ENCODE assay signal across 9 mouse cellular contexts in the genomic region with DNA sequence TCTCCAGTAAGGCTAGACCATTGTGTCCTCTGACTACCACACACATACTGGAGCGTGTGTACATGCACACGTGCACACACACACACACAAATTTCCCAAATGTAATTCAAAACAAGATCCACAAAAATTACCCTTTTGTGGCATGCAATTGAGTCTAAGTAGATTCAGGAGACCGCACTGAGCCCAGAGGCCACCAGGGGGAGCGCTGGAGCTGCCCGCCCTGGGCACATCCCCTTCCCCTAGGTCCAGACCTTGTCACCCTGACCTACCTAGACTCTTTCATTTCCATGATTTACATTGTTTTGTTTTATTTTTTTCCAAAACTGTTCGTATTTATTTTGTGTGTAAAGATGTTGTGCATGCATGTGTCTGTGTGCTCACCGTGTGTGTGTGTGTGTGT. TPM values are rescaled to one million over a fixed set of nuclear protein-coding genes. Genes with fewer than 3 reads are reported as not detected.
DNase-seq lines count a peak whose midpoint lies in the region; ATAC-seq and TF ChIP-seq lines count a peak whose summit lies in the region.
"Had no signal": no experiment of that assay in that cellular context is flagged by ENCODE, and none has a peak within 500 bp of the region (broad histone marks: within the 10 kb centered on the region; RNA-seq: fewer than 3 reads in every experiment).

No protein-coding gene starts in this region.

- peak; percentile 47 for DNase-seq in hindbrain, postnatal 0 days (ENCODE audit: low spot score)
- DNase-seq in B cell, adult 2 months, result peak; percentile 85 to 86
- DNase-seq in R1 (ENCODE audit: low read depth, low spot score), result peak; percentile 72
- DNase-seq in embryo, embryonic 10 days (ENCODE audit: low spot score), result peak; percentile 48
- DNase-seq in limb, embryonic 10.5 days (ENCODE audit: low spot score), result peak; percentile 72
- DNase-seq in retina, postnatal 1 day, result peak; percentile 66
- no peak for DNase-seq in right cerebral cortex, adult 18-20 months

- H3K9me3 ChIP-seq in hindbrain, postnatal 0 days (ENCODE audit: low read length), result no peaks in the 10 kb centered on the region
- no peaks in the 10 kb centered on the region for H3K9me3 ChIP-seq in hindbrain, embryonic 13.5 days
- no peaks in the 10 kb centered on the region for H3K9me3 ChIP-seq in limb, embryonic 10.5 days (replicated peaks)
- H3K9me3 ChIP-seq: limb, embryonic 12.5 days had no signal

- ATAC-seq in hindbrain, postnatal 0 days, result no peak
- ATAC-seq in hindbrain, embryonic 13.5 days (ENCODE audit: low FRiP score), result no peak

- 9% methylated on average over 7 of the region's 7 CpGs for WGBS in hindbrain, postnatal 0 days
- 5% methylated on average over 7 of the region's 7 CpGs for WGBS in hindbrain, embryonic 13.5 days
- 8% methylated on average over 7 of the region's 7 CpGs for WGBS in limb, embryonic 10.5 days

- no peak overlapping the region for H3K9ac ChIP-seq in hindbrain, postnatal 0 days (replicated peaks; ENCODE audit: low read length)
- no peak overlapping the region for H3K9ac ChIP-seq in hindbrain, embryonic 13.5 days
- H3K9ac ChIP-seq: limb, embryonic 12.5 days had no signal

- peak; percentile 78 for TF ChIP-seq CTCF in hindbrain, postnatal 0 days (IDR thresholded peaks at IDR 0.05; ENCODE audit: low read depth)

- no peak overlapping the region for H3K27ac ChIP-seq in hindbrain, postnatal 0 days
- no peak overlapping the region for H3K27ac ChIP-seq in hindbrain, embryonic 13.5 days
- no peak overlapping the region for H3K27ac ChIP-seq in limb, embryonic 10.5 days
- H3K27ac ChIP-seq: limb, embryonic 12.5 days had no signal

- no peaks in the 10 kb centered on the region for H3K27me3 ChIP-seq in hindbrain, postnatal 0 days (ENCODE audit: insufficient read depth, low read length)
- H3K27me3 ChIP-seq in hindbrain, embryonic 13.5 days, result peaks cover 5% of the 10 kb centered on the region; the same call in 1 of the 2 replicates
- peaks cover 25% of the 10 kb centered on the region for H3K27me3 ChIP-seq in limb, embryonic 10.5 days (ENCODE audit: low read depth, poor library complexity, severe bottlenecking)

- no peaks in the 10 kb centered on the region for H3K36me3 ChIP-seq in hindbrain, postnatal 0 days (ENCODE audit: insufficient read depth, low read length)
- 0 out of 2 replicates have a peak, but pooled peaks cover 12% of the 10 kb centered on the region for H3K36me3 ChIP-seq in hindbrain, embryonic 13.5 days
- H3K36me3 ChIP-seq in limb, embryonic 10.5 days, result no peaks in the 10 kb centered on the region
- H3K36me3 ChIP-seq: limb, embryonic 12.5 days had no signal

- no peak overlapping the region for H3K4me2 ChIP-seq in hindbrain, postnatal 0 days (ENCODE audit: low read depth, low read length)
- H3K4me2 ChIP-seq in hindbrain, embryonic 13.5 days, result no peak overlapping the region
- H3K4me2 ChIP-seq: limb, embryonic 12.5 days had no signal

- H3K4me1 ChIP-seq in hindbrain, postnatal 0 days (ENCODE audit: insufficient read depth, low read length), result peaks cover 4% of the 10 kb centered on the region; the same call in 1 of the 2 replicates
- H3K4me1 ChIP-seq in hindbrain, embryonic 13.5 days (replicated peaks), result peaks cover 21% of the 10 kb centered on the region
- peaks cover 19% of the 10 kb centered on the region for H3K4me1 ChIP-seq in limb, embryonic 10.5 days

- H3K4me3 ChIP-seq in hindbrain, postnatal 0 days (ENCODE audit: low read length), result no peak overlapping the region
- H3K4me3 ChIP-seq in hindbrain, embryonic 13.5 days, result no peak overlapping the region
- H3K4me3 ChIP-seq in limb, embryonic 10.5 days, result no peak overlapping the region
- H3K4me3 ChIP-seq: limb, embryonic 12.5 days had no signal

RNA-seq across cellular contexts. Expression of gene Gng7, which starts 1.9 kb away (rescaled TPM):
- total RNA-seq in hindbrain, postnatal 0 days (2014; rRNA removed), result 26.2 and 27.2 TPM in 2 replicates
- 18.9 and 22.1 TPM in 2 replicates for polyA plus RNA-seq in hindbrain, postnatal 0 days (2015; fragmentation: Nextera tagmentation; extraction: Ambion mirVana)
- 13.4 and 13.5 TPM in 2 replicates for polyA plus RNA-seq in hindbrain, embryonic 13.5 days (2015; fragmentation: Nextera tagmentation; extraction: Ambion mirVana)
- polyA plus RNA-seq in limb, embryonic 10.5 days (2016; fragmentation: Nextera tagmentation; extraction: Ambion mirVana), result 4.3 and 4.5 TPM in 2 replicates

RNA-seq across cellular contexts. Expression of gene Diras1, which starts 8.8 kb away (rescaled TPM):
- total RNA-seq in hindbrain, postnatal 0 days (2014; rRNA removed), result 82.0 and 106 TPM in 2 replicates
- 69.0 and 78.7 TPM in 2 replicates for polyA plus RNA-seq in hindbrain, postnatal 0 days (2015; fragmentation: Nextera tagmentation; extraction: Ambion mirVana)
- polyA plus RNA-seq in hindbrain, embryonic 13.5 days (2015; fragmentation: Nextera tagmentation; extraction: Ambion mirVana), result 37.5 and 40.2 TPM in 2 replicates
- polyA plus RNA-seq in limb, embryonic 10.5 days (2016; fragmentation: Nextera tagmentation; extraction: Ambion mirVana), result 0.11 and 0.18 TPM in 2 replicates

RNA-seq across cellular contexts. Expression of gene Slc39a3, which starts 20.6 kb away (rescaled TPM):
- total RNA-seq in hindbrain, postnatal 0 days (2014; rRNA removed), result 118 and 126 TPM in 2 replicates
- polyA plus RNA-seq in hindbrain, postnatal 0 days (2015; fragmentation: Nextera tagmentation; extraction: Ambion mirVana), result 40.6 and 41.9 TPM in 2 replicates
- polyA plus RNA-seq in hindbrain, embryonic 13.5 days (2015; fragmentation: Nextera tagmentation; extraction: Ambion mirVana), result 42.3 and 44.0 TPM in 2 replicates
- 10.9 and 14.7 TPM in 2 replicates for polyA plus RNA-seq in limb, embryonic 10.5 days (2016; fragmentation: Nextera tagmentation; extraction: Ambion mirVana)

RNA-seq across cellular contexts. Expression of gene Sgta, which starts 43.3 kb away (rescaled TPM):
- 264 and 279 TPM in 2 replicates for total RNA-seq in hindbrain, postnatal 0 days (2014; rRNA removed)
- polyA plus RNA-seq in hindbrain, postnatal 0 days (2015; fragmentation: Nextera tagmentation; extraction: Ambion mirVana), result 275 and 290 TPM in 2 replicates
- polyA plus RNA-seq in hindbrain, embryonic 13.5 days (2015; fragmentation: Nextera tagmentation; extraction: Ambion mirVana), result 292 and 304 TPM in 2 replicates
- 284 and 291 TPM in 2 replicates for polyA plus RNA-seq in limb, embryonic 10.5 days (2016; fragmentation: Nextera tagmentation; extraction: Ambion mirVana)

RNA-seq across cellular contexts. Expression of gene Thop1, which starts 53.2 kb away (rescaled TPM):
- 73.5 and 79.1 TPM in 2 replicates for total RNA-seq in hindbrain, postnatal 0 days (2014; rRNA removed)
- 36.4 and 36.9 TPM in 2 replicates for polyA plus RNA-seq in hindbrain, postnatal 0 days (2015; fragmentation: Nextera tagmentation; extraction: Ambion mirVana)
- 45.0 and 46.9 TPM in 2 replicates for polyA plus RNA-seq in hindbrain, embryonic 13.5 days (2015; fragmentation: Nextera tagmentation; extraction: Ambion mirVana)
- 113 and 128 TPM in 2 replicates for polyA plus RNA-seq in limb, embryonic 10.5 days (2016; fragmentation: Nextera tagmentation; extraction: Ambion mirVana)

Comparison
In these comparisons a context has a peak if more than half of its experiments do, and no peak if none do; other contexts are left out.
1. RNA of gene Diras1, which starts 8.8 kb away (polyA plus RNA-seq): 69.0 to 78.7 TPM in hindbrain, postnatal 0 days and 37.5 to 40.2 TPM in hindbrain, embryonic 13.5 days; 0.11 to 0.18 TPM in limb, embryonic 10.5 days; every median in the first group is over 10 times any median in the second.